Mouse (Mus musculus): ENCODE measurements around the gene Sept8.

DNA sequence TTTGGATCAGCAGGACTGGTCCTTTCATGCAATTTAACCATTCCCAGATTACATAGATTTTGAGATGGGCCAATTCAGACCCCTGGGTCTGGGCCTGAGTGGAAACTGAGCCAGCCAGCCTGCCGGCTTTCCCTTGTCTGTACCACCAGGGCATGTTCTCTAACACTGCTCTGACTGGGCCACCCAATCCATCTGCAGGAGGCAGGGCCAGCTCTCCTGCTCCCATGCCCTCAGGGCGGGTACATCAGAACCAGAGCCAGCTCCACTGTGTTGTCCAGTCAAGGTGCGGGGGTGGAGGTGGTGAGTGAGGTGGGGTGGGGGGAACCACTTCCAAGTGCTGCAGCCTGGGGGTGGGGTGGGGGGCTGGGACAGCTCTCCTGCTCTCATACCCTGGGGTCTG is 32.7 kb upstream of the Sept8 start:
- TF ChIP-seq CTCF (IDR thresholded peaks at IDR 0.05; ENCODE audit: extremely low read depth, insufficient read depth, insufficient read length, insufficient replicate concordance) = no peak
- TF ChIP-seq POLR2A (IDR thresholded peaks at IDR 0.05; ENCODE audit: low read depth, low read length) = no peak

Measured in spleen, adult 2 months (tissue).